Mouse (Mus musculus) MEL (cell line): ENCODE results near the gene Tbc1d2b. TPM values are rescaled to one million over a fixed set of nuclear protein-coding genes. Genes with fewer than 3 reads are reported as not detected.

ENCODE experiments used
- DNase-seq: peaks from one replicate; pipeline ENCODE4 v3.0.0; 2011; ENCODE audit warnings: low read depth, low spot score
- H3K27ac ChIP-seq: 2 replicates; pipeline ENCODE4 v1.5.1; 2012; ENCODE audit warnings: low read depth, mild to moderate bottlenecking, control low read depth, low read length, moderate library complexity; ENCODE audit not compliant: control insufficient read depth
- H3K27me3 ChIP-seq, 2 experiments: fragments of 150-350 bp in 1 of 2; sonication (generic) in 1 of 2; 2 replicates each; pipeline ENCODE4 v1.6.1; 2012; ENCODE audit warnings: low read length in 2 of 2, mild to moderate bottlenecking in 2 of 2, improper control_type of control experiment in 1 of 2, moderate library complexity in 1 of 2; ENCODE audit not compliant: insufficient read depth in 2 of 2, control insufficient read depth in 1 of 2
- H3K36me3 ChIP-seq, 2 experiments: 2 replicates each; pipeline ENCODE4 v1.6.1; 2012 to 2014; ENCODE audit warnings: low read length in 2 of 2, improper control_type of control experiment in 1 of 2, inconsistent platforms in 1 of 2, mild to moderate bottlenecking in 1 of 2; ENCODE audit not compliant: insufficient read depth in 2 of 2, control insufficient read depth in 1 of 2
- H3K4me1 ChIP-seq, 2 experiments: fragments of 150-350 bp in 1 of 2; sonication (generic) in 1 of 2; 2 replicates each; pipeline ENCODE4 v1.6.1; 2012; ENCODE audit warnings: low read length in 2 of 2, improper control_type of control experiment in 1 of 2, mild to moderate bottlenecking in 1 of 2; ENCODE audit not compliant: insufficient read depth in 2 of 2, control insufficient read depth in 1 of 2
- H3K4me3 ChIP-seq, 2 experiments: fragments of 150-350 bp in 1 of 2; sonication (generic) in 1 of 2; 2 replicates each; pipeline ENCODE4 v1.5.1; 2012; ENCODE audit warnings: low read depth in 2 of 2, low read length in 2 of 2, mild to moderate bottlenecking in 2 of 2, moderate library complexity in 2 of 2, control low read depth in 1 of 2, improper control_type of control experiment in 1 of 2; ENCODE audit not compliant: control insufficient read depth in 1 of 2, insufficient read depth in 1 of 2
- H3K79me2 ChIP-seq: 2 replicates; pipeline ENCODE4 v1.6.1; 2012; ENCODE audit warnings: mild to moderate bottlenecking, low read length, moderate library complexity; ENCODE audit not compliant: control insufficient read depth, poor library complexity, insufficient read depth
- H3K9ac ChIP-seq: 2 replicates; pipeline ENCODE4 v1.6.1; 2012; ENCODE audit warnings: low read depth, mild to moderate bottlenecking, control low read depth, low read length, moderate library complexity; ENCODE audit not compliant: control insufficient read depth, poor library complexity, severe bottlenecking
- H3K9me3 ChIP-seq: fragments of 150-350 bp; sonication (generic); replicated peaks from 2 replicates; pipeline ENCODE4 v1.6.1; 2012; ENCODE audit warnings: mild to moderate bottlenecking, low read length, improper control_type of control experiment, moderate library complexity; ENCODE audit not compliant: insufficient read depth
- CHD1 ChIP-seq: IDR thresholded peaks from 2 replicates; pipeline ENCODE4 v1.6.1; 2012; ENCODE audit warnings: low read depth, mild to moderate bottlenecking, inconsistent platforms, low read length, improper control_type of control experiment
- CHD2 ChIP-seq: IDR thresholded peaks from 2 replicates; pipeline ENCODE4 v1.6.1; 2011; ENCODE audit warnings: low read length, improper control_type of control experiment
- CTCF ChIP-seq, 3 experiments: IDR thresholded peaks in 2 of 3; conservative IDR thresholded peaks in 1 of 3; 2 replicates each; pipeline ENCODE4 v1.5.1; 2011 to 2012; ENCODE audit warnings: low read length in 3 of 3, low read depth in 2 of 3, mild to moderate bottlenecking in 2 of 3, improper control_type of control experiment in 1 of 3, inconsistent platforms in 1 of 3, mixed read lengths in 1 of 3, moderate library complexity in 1 of 3; ENCODE audit not compliant: control insufficient read depth in 1 of 3, insufficient read depth in 1 of 3, poor library complexity in 1 of 3, severe bottlenecking in 1 of 3
- E2F4 ChIP-seq: IDR thresholded peaks from 2 replicates; pipeline ENCODE4 v1.6.1; 2011; ENCODE audit warnings: low read depth, low read length, improper control_type of control experiment, borderline replicate concordance
- GABPA ChIP-seq: IDR thresholded peaks from 2 replicates; pipeline ENCODE4 v1.6.1; 2012; ENCODE audit warnings: low read depth, mild to moderate bottlenecking, inconsistent platforms, low read length, improper control_type of control experiment, moderate library complexity
- GATA1 ChIP-seq: IDR thresholded peaks from 2 replicates; pipeline ENCODE4 v1.6.1; 2011; ENCODE audit warnings: low read depth, low read length, improper control_type of control experiment
- JUND ChIP-seq: IDR thresholded peaks from 2 replicates; pipeline ENCODE4 v1.6.1; 2011; ENCODE audit warnings: low read depth, mild to moderate bottlenecking, improper control_type of control experiment, low read length
- MAFK ChIP-seq: IDR thresholded peaks from 2 replicates; pipeline ENCODE4 v1.6.1; 2011; ENCODE audit warnings: low read depth, mild to moderate bottlenecking, low read length, improper control_type of control experiment, borderline replicate concordance
- MAX ChIP-seq: IDR thresholded peaks from 2 replicates; pipeline ENCODE4 v1.6.1; 2011; ENCODE audit warnings: low read length, improper control_type of control experiment
- MAZ ChIP-seq: IDR thresholded peaks from 2 replicates; pipeline ENCODE4 v1.6.1; 2012; ENCODE audit warnings: low read depth, mild to moderate bottlenecking, inconsistent platforms, low read length, improper control_type of control experiment
- MEF2A ChIP-seq: IDR thresholded peaks from 2 replicates; pipeline ENCODE4 v1.6.1; 2014; ENCODE audit warnings: low read depth, mild to moderate bottlenecking, inconsistent platforms, low read length, improper control_type of control experiment; ENCODE audit not compliant: poor library complexity, insufficient replicate concordance, severe bottlenecking; ENCODE audit errors: extremely low read depth
- MXI1 ChIP-seq: IDR thresholded peaks from 2 replicates; pipeline ENCODE4 v1.6.1; 2011; ENCODE audit warnings: mild to moderate bottlenecking, low read depth, low read length, improper control_type of control experiment
- MYB ChIP-seq: IDR thresholded peaks from 2 replicates; pipeline ENCODE4 v1.6.1; 2011; ENCODE audit warnings: mild to moderate bottlenecking, low read depth, low read length, improper control_type of control experiment
- MYC ChIP-seq: IDR thresholded peaks from 2 replicates; pipeline ENCODE4 v1.6.1; 2011; ENCODE audit warnings: low read depth, mild to moderate bottlenecking, low read length, improper control_type of control experiment, moderate library complexity
- NRF1 ChIP-seq: IDR thresholded peaks from 2 replicates; pipeline ENCODE4 v1.6.1; 2014; ENCODE audit warnings: low read depth, mild to moderate bottlenecking, inconsistent platforms, low read length, improper control_type of control experiment, moderate library complexity; ENCODE audit not compliant: poor library complexity, insufficient read depth, severe bottlenecking
- POLR2A ChIP-seq, 2 experiments: IDR thresholded peaks; 2 replicates each; pipeline ENCODE4 v1.6.1; 2011 to 2012; ENCODE audit warnings: low read length in 2 of 2, mild to moderate bottlenecking in 2 of 2, control low read depth in 1 of 2, improper control_type of control experiment in 1 of 2, low read depth in 1 of 2, moderate library complexity in 1 of 2; ENCODE audit not compliant: control insufficient read depth in 1 of 2, insufficient read depth in 1 of 2, poor library complexity in 1 of 2
- POLR2AphosphoS2 ChIP-seq: IDR thresholded peaks from 2 replicates; pipeline ENCODE4 v1.6.1; 2011; ENCODE audit warnings: low read length, improper control_type of control experiment
- POLR2AphosphoS5 ChIP-seq: IDR thresholded peaks from 2 replicates; pipeline ENCODE4 v1.6.1; 2012; ENCODE audit warnings: low read depth, borderline replicate concordance, mild to moderate bottlenecking, inconsistent platforms, low read length, moderate library complexity, mixed read lengths
- RAD21 ChIP-seq: IDR thresholded peaks from 2 replicates; pipeline ENCODE4 v1.6.1; 2011; ENCODE audit warnings: mild to moderate bottlenecking, low read depth, low read length, improper control_type of control experiment
- SIN3A ChIP-seq: IDR thresholded peaks from 2 replicates; pipeline ENCODE4 v1.6.1; 2012; ENCODE audit warnings: low read length, improper control_type of control experiment, inconsistent platforms
- SMC3 ChIP-seq: IDR thresholded peaks from 2 replicates; pipeline ENCODE4 v1.6.1; 2011; ENCODE audit warnings: low read depth, low read length, improper control_type of control experiment
- TBP ChIP-seq: IDR thresholded peaks from 2 replicates; pipeline ENCODE4 v1.8.0; 2011; ENCODE audit warnings: low read depth, low read length, improper control_type of control experiment
- USF2 ChIP-seq, 2 experiments: IDR thresholded peaks; 2 replicates each; pipeline ENCODE4 v1.6.1; 2011 to 2012; ENCODE audit warnings: improper control_type of control experiment in 2 of 2, low read length in 2 of 2, borderline replicate concordance in 1 of 2, inconsistent platforms in 1 of 2, low read depth in 1 of 2, mild to moderate bottlenecking in 1 of 2; ENCODE audit not compliant: insufficient read depth in 1 of 2
- ZC3H11A ChIP-seq: IDR thresholded peaks from 2 replicates; pipeline ENCODE4 v1.6.1; 2012; ENCODE audit warnings: low read depth, mild to moderate bottlenecking, inconsistent platforms, low read length, improper control_type of control experiment
- ZKSCAN1 ChIP-seq: IDR thresholded peaks from 2 replicates; pipeline ENCODE4 v1.6.1; 2012; ENCODE audit warnings: low read depth, mild to moderate bottlenecking, inconsistent platforms, low read length, improper control_type of control experiment, moderate library complexity
- ZMIZ1 ChIP-seq: IDR thresholded peaks from 2 replicates; pipeline ENCODE4 v1.6.1; 2012; ENCODE audit warnings: low read depth, mild to moderate bottlenecking, inconsistent platforms, low read length, improper control_type of control experiment, moderate library complexity
- ZNF384 ChIP-seq: IDR thresholded peaks from 2 replicates; pipeline ENCODE4 v1.6.1; 2012; ENCODE audit warnings: low read depth, mild to moderate bottlenecking, inconsistent platforms, low read length, improper control_type of control experiment
- polyA plus RNA-seq, 2 experiments: library from polyadenylated mRNA; stranded (reverse) in 1 of 2; unstranded in 1 of 2; fragments of >175 nt in 1 of 2; fragments of >200 nt in 1 of 2; gene quantifications; 2 replicates each; pipeline versions ENCODE4 v1.2.1 to v1.2.4; 2012; ENCODE audit warnings: low replicate concordance in 2 of 2, low read depth in 1 of 2; ENCODE audit not compliant: insufficient read length in 2 of 2, insufficient read depth in 1 of 2, missing spikeins in 1 of 2
- total RNA-seq: library from RNA; depleted of rRNA; stranded (reverse); fragments of 300-350 nt; gene quantifications from 2 replicates; pipeline ENCODE4 v1.2.3, GENCODE M21; 2012

The Tbc1d2b gene
- total and polyA plus RNA-seq, 3 experiments, result 7.1 to 12.6 TPM; not detected in 1

- Histone ChIP-seq H3K9ac (no peak overlapping the region), H3K27me3 (no peaks in the 10 kb centered on the region), H3K79me2 (no peaks in the 10 kb centered on the region; the same call in 1 of the 2 replicates), H3K9me3 (no peaks in the 10 kb centered on the region), H3K4me1 (peaks cover 3 to 5% of the 10 kb centered on the region in 2 experiments; a peak in 2 of 4 replicates), H3K4me3 (no peak overlapping the region), H3K36me3 (peaks cover 0 to 1% of the 10 kb centered on the region in 2 experiments; a peak in 1 of 4 replicates), H3K27ac (no peak overlapping the region)
- no peak for TF ChIP-seq MEF2A
- no peak for TF ChIP-seq CHD2
- TF ChIP-seq SMC3, result no peak
- TF ChIP-seq USF2 (IDR thresholded peaks at IDR 0.05; ENCODE audit: borderline replicate concordance in 1 of 2, insufficient read depth in 1 of 2, low read depth in 1 of 2, low read length in 2 of 2), result no peak
- no peak for TF ChIP-seq MAZ
- no peak for TF ChIP-seq ZKSCAN1
- no peak for TF ChIP-seq JUND
- no peak for TF ChIP-seq POLR2AphosphoS2
- no peak for TF ChIP-seq MAFK
- TF ChIP-seq TBP, result no peak
- TF ChIP-seq MYC, result no peak
- TF ChIP-seq GATA1, result no peak
- TF ChIP-seq POLR2AphosphoS5, result no peak
- TF ChIP-seq MAX, result no peak
- TF ChIP-seq E2F4, result no peak
- TF ChIP-seq CTCF (IDR thresholded peaks at IDR 0.05 in 2 of 3, conservative IDR thresholded peaks at IDR 0.05 in 1 of 3; ENCODE audit: control insufficient read depth in 1 of 3, insufficient read depth in 1 of 3, low read depth in 2 of 3, low read length in 3 of 3, poor library complexity in 1 of 3, severe bottlenecking in 1 of 3), result no peak
- TF ChIP-seq SIN3A, result no peak
- TF ChIP-seq MYB, result no peak
- TF ChIP-seq ZMIZ1, result no peak
- DNase-seq, result no peak
These were observed 5.3 kb upstream of the Tbc1d2b start for GRCm38 (mm10) chr9:90275906-90276305.

- no peak for DNase-seq
- Histone ChIP-seq H3K9me3 (no peaks in the 10 kb centered on the region), H3K4me1 (peaks cover 3 to 5% of the 10 kb centered on the region in 2 experiments; a peak in 2 of 4 replicates), H3K27ac (no peak overlapping the region), H3K9ac (no peak overlapping the region), H3K36me3 (peaks cover 0 to 2% of the 10 kb centered on the region in 2 experiments; a peak in 1 of 4 replicates), H3K27me3 (no peaks in the 10 kb centered on the region), H3K4me3 (no peak overlapping the region), H3K79me2 (no peaks in the 10 kb centered on the region; the same call in 1 of the 2 replicates)
- TF ChIP-seq MYC, result no peak
- no peak for TF ChIP-seq GABPA
- no peak for TF ChIP-seq POLR2A (IDR thresholded peaks at IDR 0.05; ENCODE audit: control insufficient read depth in 1 of 2, insufficient read depth in 1 of 2, low read depth in 1 of 2, low read length in 2 of 2, poor library complexity in 1 of 2)
- TF ChIP-seq ZNF384, result no peak
- no peak for TF ChIP-seq SIN3A
- TF ChIP-seq NRF1, result no peak
- TF ChIP-seq ZC3H11A, result no peak
- no peak for TF ChIP-seq RAD21
- no peak for TF ChIP-seq MXI1
- TF ChIP-seq MAZ, result no peak
- no peak for TF ChIP-seq MEF2A
- TF ChIP-seq CHD1, result no peak
These were observed 4.9 kb upstream of the Tbc1d2b start for GRCm38 (mm10) chr9:90275500-90275899.
